Mouse (Mus musculus): ENCODE measurements at regions not wholly inside any gene's neighbourhood (a gene's known extent, or its start where the extent isn't known, plus 50 kb on each side); places are given as distances from the start of the nearest gene placed in this dataset.
"Not testable (repeated sequence)": the region's sequence is repeated elsewhere in the genome, so short reads cannot be mapped to it uniquely, and the experiment has no call there.

DNA sequence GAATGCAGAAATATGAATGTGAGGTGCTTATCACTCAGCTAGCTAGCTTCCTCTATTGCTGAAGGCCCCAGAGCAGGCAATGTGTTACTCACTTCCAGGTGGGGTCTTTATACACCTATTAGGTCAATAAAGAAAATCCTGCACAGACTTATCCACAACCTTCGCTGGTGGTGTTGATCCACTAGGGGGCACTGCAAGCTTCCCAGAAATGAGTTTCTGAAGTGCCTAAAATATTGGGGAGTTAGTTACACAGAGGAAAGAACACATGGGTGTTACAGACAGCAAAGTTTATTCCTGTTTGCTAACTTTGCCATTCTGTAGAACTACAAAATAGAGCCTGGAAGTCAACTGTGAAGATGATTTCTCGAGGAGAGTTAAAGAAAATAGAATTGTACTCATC is 836.9 kb downstream of the Dad1 start:
- H3K4me3 ChIP-seq (ENCODE audit: insufficient read depth, low read length); H3K27ac ChIP-seq (ENCODE audit: insufficient read depth, low read length); H3K4me1 ChIP-seq (ENCODE audit: control insufficient read depth, insufficient read depth, low read length): not testable (repeated sequence)

DNA sequence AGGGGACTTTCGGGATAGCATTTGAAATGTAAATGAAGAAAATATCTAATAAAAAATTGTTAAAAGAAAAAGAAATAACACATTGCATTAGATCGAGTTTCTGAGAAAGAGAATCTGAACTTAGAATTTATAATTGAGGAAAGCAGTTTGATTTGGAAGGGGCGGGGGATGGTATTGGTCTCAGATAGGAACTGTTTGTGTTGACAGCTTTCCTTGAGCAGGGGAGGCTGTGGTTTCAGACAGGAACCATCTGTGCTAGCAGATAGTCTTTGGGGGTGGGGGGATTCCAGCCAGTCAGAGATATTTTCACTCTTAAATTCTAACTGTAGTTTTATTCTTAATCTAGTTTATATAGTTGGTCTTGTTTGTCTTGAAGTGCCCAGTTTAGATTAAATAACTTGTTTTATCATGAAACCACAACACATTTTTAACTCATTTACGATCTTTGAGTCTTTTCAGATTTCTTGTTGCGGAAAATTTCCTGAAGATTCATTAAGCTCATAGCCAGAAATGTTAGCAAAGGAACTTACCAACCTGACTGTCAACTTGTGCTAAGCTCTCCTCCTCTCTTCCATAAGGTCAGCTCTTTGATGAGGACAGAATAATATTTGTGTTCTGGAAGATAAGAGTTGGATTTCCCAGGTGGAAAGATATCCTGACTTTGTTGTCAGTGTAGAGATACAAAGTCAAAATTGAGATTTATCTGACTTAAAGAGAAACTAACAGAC is 846.2 kb downstream of the Dad1 start:
- H3K4me1 ChIP-seq (ENCODE audit: control insufficient read depth, insufficient read depth, low read length); H3K4me3 ChIP-seq (ENCODE audit: insufficient read depth, low read length): not testable (repeated sequence)

DNA sequence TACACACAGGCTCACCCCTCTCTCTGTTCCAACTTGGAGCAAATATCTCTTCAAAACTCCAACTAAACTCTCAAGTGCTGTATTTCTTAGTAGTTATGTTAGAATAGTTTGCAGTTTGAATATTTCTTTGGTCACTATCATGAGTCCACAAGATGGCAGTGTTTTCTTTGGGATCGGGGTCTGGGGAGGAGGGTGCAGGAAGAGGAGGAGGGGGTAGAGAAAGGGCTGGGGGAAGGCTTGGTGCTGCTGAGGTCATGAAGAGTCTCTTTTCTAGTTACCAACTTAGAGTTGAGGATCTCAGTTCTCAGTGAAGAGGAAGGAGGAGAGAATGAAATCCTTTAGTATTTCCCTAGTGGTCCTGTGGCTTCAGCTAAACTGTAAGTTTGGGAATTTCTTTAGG is 863.6 kb downstream of the Dad1 start:
- H3K4me3 ChIP-seq (ENCODE audit: insufficient read depth, low read length); H3K4me1 ChIP-seq (ENCODE audit: control insufficient read depth, insufficient read depth, low read length); H3K27ac ChIP-seq (ENCODE audit: insufficient read depth, low read length): not testable (repeated sequence)

More for the DNA sequence above, 846.2 kb downstream of the Dad1 start:
- not testable (repeated sequence) for H3K27ac ChIP-seq (ENCODE audit: insufficient read depth, low read length)

DNA sequence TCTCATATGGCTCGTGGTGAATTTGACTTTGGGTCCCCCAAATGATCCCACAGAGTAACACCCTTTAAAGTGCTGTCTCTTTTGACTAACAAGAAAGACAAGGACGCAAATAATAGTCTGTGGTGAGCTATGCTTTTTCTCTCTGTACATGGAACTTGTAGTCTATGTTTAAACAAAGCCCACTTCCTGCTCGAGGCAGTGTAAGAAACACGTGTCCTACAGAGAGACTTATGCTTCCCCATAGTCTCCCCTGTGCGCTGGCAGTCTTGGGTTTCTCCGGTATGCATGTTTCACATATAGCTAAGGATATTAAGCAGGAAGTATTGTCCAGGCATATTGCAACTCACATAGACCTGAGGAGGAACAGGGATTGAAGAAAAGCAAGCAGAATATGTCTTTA is 879.0 kb upstream of the Olfr1507 start:
- not testable (repeated sequence) for H3K4me3 ChIP-seq (ENCODE audit: insufficient read depth, low read length); H3K27ac ChIP-seq (ENCODE audit: insufficient read depth, low read length); H3K4me1 ChIP-seq (ENCODE audit: control insufficient read depth, insufficient read depth, low read length)

DNA sequence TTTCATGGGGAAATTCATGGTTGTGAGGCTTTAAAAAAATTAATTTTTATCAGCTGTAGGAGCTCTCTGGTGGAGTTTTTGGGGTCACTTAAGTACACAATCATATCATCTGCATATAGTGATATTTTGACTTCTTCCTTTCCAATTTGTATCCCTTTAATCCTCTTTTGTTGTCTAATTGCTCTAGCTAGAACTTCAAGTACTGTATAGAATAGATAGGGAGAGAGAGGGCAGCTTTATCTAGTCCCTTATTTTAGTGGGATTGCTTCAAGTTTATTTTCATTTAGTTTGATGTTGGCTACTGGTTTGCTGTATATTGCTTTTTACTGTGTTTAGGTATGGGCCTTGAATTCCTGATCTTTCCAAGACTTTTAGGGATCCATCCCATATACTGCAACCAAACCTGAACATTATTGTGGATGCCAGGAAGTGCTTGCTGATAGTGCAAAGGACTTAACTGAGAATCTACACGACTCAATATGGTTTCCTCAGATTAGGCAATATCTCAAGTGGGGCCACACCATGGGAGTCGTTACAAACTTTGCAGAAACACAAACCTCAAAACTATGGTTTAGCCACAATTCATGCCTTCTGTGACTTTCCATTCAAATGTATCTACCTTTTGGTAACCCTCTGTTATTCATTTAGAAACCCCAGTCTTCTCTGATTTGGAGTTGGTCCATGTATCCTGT is 878.4 kb upstream of the Olfr1507 start:
- H3K4me3 ChIP-seq (ENCODE audit: insufficient read depth, low read length); H3K27ac ChIP-seq (ENCODE audit: insufficient read depth, low read length); H3K4me1 ChIP-seq (ENCODE audit: control insufficient read depth, insufficient read depth, low read length): not testable (repeated sequence)

DNA sequence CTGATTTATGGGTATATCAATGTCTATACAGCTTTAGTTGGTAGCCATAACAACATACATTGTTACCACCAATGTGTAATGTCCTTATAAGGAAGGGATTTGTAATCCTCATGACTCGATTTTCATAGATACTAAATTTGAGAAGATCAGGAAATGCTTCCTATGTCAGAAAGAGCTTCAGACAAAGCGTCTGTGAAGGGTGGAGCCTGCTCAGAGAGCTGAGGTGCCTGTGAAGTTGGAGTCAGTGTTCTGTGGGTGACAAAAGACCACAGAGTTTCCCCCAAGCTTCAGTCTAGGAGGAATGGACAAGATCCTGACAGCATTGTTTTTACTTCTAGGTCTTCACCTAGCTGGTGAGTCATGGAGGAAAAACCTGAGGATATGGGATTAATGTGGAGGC is 874.2 kb upstream of the Olfr1507 start:
- no peak for TF ChIP-seq CTCF (IDR thresholded peaks at IDR 0.05; ENCODE audit: extremely low read depth, insufficient read depth, low read length)
- no peak for TF ChIP-seq POLR2A (IDR thresholded peaks at IDR 0.05; ENCODE audit: extremely low read depth, insufficient read depth, low read length)
- Histone ChIP-seq H3K4me1 (ENCODE audit: control insufficient read depth, insufficient read depth, low read length) (no peaks in the 10 kb centered on the region), H3K27ac (ENCODE audit: insufficient read depth, low read length) (no peak overlapping the region), H3K4me3 (ENCODE audit: insufficient read depth, low read length) (no peak overlapping the region)

DNA sequence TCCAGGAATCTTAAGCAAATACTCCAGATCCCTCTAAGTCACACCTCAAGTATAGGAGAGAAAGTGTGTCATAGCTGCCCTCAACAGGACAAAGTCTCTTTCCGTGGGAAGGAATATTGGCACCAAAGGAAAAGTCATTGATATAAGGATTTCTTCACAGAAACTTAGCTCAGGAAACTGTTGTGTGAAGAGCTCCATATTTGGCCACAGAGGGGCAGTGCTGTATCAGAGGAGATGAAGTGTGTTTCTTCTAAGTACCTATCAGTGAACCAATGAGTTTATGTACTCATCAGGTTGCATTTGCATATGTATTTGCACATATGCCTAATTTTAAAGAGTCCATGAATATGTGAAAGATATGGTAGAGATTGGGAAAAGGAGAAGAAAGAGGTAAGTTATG is 871.9 kb upstream of the Olfr1507 start:
- H3K27ac ChIP-seq (ENCODE audit: insufficient read depth, low read length); H3K4me1 ChIP-seq (ENCODE audit: control insufficient read depth, insufficient read depth, low read length); H3K4me3 ChIP-seq (ENCODE audit: insufficient read depth, low read length): not testable (repeated sequence)

DNA sequence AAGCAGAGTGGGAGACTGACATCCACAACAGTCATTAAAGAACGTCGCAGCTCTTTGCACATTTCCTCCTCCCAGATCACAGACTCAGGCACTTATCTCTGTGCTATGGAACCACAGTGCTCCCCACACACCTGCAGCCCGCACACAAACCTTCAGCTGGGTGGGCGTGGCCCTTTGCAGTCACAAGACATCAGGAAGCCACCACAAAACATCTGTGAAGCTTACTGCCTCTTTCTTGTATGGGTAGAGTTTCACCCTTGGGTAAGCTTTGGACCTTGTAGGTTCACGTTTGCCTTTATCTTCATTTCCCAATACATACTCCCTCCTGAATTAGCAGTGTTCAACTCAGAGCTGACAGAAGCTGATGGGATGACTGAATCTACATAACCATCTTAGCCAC is 868.4 kb upstream of the Olfr1507 start:
- not testable (repeated sequence) for H3K27ac ChIP-seq (ENCODE audit: insufficient read depth, low read length); H3K4me1 ChIP-seq (ENCODE audit: control insufficient read depth, insufficient read depth, low read length); H3K4me3 ChIP-seq (ENCODE audit: insufficient read depth, low read length)

DNA sequence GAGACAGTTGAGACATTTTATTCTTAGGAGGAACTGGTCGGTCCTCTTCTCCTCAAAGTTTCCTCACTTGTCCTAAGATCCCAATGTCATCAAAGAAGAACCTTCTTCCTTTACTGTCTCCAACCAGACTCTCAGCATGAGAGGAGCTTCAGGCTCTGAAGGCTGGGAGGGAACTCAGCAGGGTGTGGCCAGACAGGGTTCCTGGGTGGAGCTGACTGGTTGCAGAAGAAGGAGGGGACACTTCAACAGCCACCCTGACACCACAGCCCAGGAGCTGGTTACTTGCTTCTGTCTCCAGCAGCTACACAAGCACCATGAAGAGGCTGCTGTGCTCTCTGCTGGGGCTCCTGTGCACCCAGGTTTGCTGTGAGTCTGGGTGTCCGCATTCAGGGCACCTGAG is 866.5 kb upstream of the Olfr1507 start:
- not testable (repeated sequence) for H3K4me3 ChIP-seq (ENCODE audit: insufficient read depth, low read length); H3K27ac ChIP-seq (ENCODE audit: insufficient read depth, low read length); H3K4me1 ChIP-seq (ENCODE audit: control insufficient read depth, insufficient read depth, low read length)

DNA sequence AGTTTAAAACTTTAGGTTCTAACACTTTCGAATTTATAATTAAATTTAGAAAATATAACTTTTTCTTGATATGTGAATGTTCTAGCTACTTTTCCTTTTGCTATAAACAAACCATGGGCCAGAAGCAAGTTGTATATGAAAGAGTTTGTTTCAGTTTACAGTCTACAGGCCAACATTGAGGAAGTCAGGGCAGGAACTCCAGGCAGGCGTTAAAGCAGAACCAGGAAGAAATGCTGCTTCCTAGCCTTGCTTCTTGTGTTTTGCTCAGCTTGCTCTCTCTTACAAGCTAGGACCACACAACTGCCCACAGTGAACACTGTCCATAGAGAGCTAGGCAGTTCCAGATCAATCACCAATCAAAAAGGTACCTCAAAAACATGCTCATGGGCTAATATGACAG is 861.9 kb upstream of the Olfr1507 start:
- not testable (repeated sequence) for H3K27ac ChIP-seq (ENCODE audit: insufficient read depth, low read length); H3K4me1 ChIP-seq (ENCODE audit: control insufficient read depth, insufficient read depth, low read length); H3K4me3 ChIP-seq (ENCODE audit: insufficient read depth, low read length)

DNA sequence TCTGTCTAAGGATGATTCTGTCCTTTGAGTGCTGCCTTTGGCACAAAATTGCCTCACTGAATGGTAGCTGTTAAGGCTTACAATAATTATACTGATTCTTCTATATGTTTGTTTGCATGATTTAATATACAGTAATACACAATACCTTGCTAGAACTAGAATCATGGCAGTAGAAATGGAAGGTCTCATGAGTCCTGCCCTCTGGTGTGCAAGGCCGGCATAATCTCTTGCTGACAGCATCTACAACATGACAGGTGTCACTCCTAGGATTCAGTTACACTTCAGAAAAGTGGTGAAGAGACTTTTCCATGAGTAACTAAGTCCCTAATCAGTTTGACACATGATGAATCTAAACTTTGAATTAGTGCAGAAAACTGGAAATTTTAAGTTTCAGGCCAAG is 861.2 kb upstream of the Olfr1507 start:
- not testable (repeated sequence) for H3K4me1 ChIP-seq (ENCODE audit: control insufficient read depth, insufficient read depth, low read length); H3K27ac ChIP-seq (ENCODE audit: insufficient read depth, low read length); H3K4me3 ChIP-seq (ENCODE audit: insufficient read depth, low read length)

DNA sequence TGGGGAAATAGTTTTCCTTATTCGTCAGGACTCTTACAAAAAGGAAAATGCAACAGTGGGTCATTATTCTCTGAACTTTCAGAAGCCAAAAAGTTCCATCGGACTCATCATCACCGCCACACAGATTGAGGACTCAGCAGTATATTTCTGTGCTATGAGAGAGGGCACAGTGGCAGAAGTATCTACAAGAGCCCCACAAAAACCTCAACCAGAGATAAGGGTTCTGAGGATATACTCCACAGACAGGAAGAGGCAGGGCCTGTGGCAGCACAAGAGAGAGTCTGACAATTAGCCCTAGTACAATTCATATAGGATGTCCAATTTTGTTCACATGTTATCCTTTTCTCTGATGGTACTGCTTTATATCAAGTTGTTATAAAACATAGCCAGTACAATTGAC is 855.9 kb upstream of the Olfr1507 start:
- not testable (repeated sequence) for H3K4me3 ChIP-seq (ENCODE audit: insufficient read depth, low read length); H3K4me1 ChIP-seq (ENCODE audit: control insufficient read depth, insufficient read depth, low read length); H3K27ac ChIP-seq (ENCODE audit: insufficient read depth, low read length)

DNA sequence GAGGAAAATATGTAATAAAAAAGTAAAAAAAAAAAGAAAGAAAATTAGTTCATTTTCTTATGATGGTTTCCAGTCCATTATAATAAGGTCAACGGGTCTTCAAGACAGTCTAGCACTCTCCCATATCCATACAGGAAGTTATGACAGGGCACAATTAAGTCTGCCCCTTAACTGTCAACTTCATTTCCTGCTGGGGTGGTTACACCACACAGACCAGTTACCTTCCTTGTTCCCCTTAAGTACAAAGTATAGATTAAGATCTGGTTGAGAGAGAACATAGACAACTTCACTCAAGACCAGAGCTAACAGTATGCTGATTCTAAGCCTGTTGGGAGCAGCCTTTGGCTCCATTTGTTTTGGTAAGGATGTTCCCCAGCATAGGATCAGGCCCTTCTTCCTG is 855.2 kb upstream of the Olfr1507 start:
- H3K4me1 ChIP-seq (ENCODE audit: control insufficient read depth, insufficient read depth, low read length); H3K27ac ChIP-seq (ENCODE audit: insufficient read depth, low read length); H3K4me3 ChIP-seq (ENCODE audit: insufficient read depth, low read length): not testable (repeated sequence)

DNA sequence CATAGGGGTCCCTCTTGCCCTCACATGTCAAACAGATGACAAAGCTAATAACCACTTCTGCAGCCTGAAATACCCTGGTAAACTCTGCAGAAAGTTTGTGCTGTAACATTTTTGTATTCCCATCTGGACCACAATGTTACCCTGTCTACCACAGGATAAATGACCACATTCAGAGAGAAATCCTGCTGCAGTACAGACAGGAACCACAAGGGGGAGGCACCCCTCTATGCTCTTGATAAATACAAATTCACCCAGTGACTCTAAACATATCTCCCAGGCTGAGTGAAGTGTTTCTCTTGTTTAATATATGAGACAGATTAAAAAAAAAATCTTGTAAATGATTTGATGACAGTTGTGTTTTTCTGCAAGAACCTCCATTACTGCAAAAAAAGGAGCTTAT is 853.6 kb upstream of the Olfr1507 start:
- not testable (repeated sequence) for H3K4me1 ChIP-seq (ENCODE audit: control insufficient read depth, insufficient read depth, low read length); H3K4me3 ChIP-seq (ENCODE audit: insufficient read depth, low read length); H3K27ac ChIP-seq (ENCODE audit: insufficient read depth, low read length)

DNA sequence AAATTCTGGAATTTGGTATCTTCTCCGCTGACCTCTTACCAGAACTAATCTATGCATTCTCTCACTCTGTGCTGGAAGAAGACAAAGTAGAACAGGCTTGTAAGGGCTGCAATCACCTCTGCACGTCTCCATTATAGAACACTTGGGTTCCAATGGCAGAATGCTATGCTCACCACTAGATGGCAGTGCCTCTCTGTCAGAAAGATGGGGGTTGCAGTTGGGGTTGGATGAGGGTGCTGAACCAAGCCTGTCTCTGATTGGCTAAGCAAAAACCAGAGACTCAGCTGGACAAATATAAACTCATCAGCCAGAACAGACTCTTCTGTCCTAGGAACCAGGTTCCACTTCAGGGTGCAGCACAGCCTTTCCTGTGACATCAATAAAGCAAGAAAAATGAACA is 850.0 kb upstream of the Olfr1507 start:
- H3K4me1 ChIP-seq (ENCODE audit: control insufficient read depth, insufficient read depth, low read length); H3K4me3 ChIP-seq (ENCODE audit: insufficient read depth, low read length); H3K27ac ChIP-seq (ENCODE audit: insufficient read depth, low read length): not testable (repeated sequence)

DNA sequence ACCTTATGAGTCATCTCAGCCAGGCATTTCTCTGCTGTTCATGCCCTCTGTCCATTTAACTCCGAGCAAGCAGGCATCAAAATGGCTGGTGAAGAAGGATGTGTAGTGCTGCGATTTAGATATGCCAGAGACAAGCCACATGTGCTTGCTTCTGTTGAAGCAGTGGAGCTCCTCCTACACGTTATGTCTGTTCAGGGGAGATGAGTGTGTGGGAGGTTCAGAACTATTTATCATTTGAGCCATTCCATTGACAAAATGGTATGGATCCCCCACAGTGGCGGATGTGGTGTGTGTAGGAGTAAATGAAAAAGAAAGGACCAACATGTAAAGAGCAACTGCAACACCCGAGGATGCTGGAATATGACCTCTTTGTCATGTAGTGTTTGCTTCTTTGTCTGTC is 848.3 kb upstream of the Olfr1507 start:
- H3K27ac ChIP-seq (ENCODE audit: insufficient read depth, low read length); H3K4me1 ChIP-seq (ENCODE audit: control insufficient read depth, insufficient read depth, low read length): not testable (repeated sequence)

More for the DNA sequence above, 848.3 kb upstream of the Olfr1507 start:
- not testable (repeated sequence) for H3K4me3 ChIP-seq (ENCODE audit: insufficient read depth, low read length)
